Mouse (Mus musculus) spleen, adult 2 months (tissue): Measurements from ENCODE around the gene Ctf1.

Experiments
- CTCF ChIP-seq: fragments of 200-500 bp; IDR thresholded peaks from 2 replicates; pipeline ENCODE4 v1.5.1; 2011; ENCODE audit warnings: mild to moderate bottlenecking, inconsistent platforms; ENCODE audit not compliant: insufficient read depth, insufficient read length, insufficient replicate concordance; ENCODE audit errors: extremely low read depth
- POLR2A ChIP-seq: fragments of 200-500 bp; IDR thresholded peaks from 2 replicates; pipeline ENCODE4 v1.6.1; 2011; ENCODE audit warnings: low read depth, low read length, inconsistent platforms

- TF ChIP-seq POLR2A: no peak
- TF ChIP-seq CTCF: no peak
These were observed 47.9 kb downstream of the Ctf1 start for GRCm38 (mm10) chr7:127760478-127760877.
